Mouse (Mus musculus) CH12.LX (cell line): ENCODE results near the gene Meis2. TPM values are rescaled to one million over a fixed set of nuclear protein-coding genes. Genes with fewer than 3 reads are reported as not detected.

Experiments
- DNase-seq: peaks from one replicate; pipeline ENCODE4 v3.0.0-alpha.2; 2013; ENCODE audit errors: extremely low read depth
- H3K27ac ChIP-seq: 2 replicates; pipeline ENCODE4 v1.5.1; 2012; ENCODE audit warnings: low read depth, mild to moderate bottlenecking, control low read depth, moderate library complexity; ENCODE audit not compliant: insufficient read depth
- H3K27me3 ChIP-seq: replicated peaks from 2 replicates; pipeline ENCODE3; 2012; ENCODE audit warnings: inconsistent platforms
- H3K36me3 ChIP-seq, 2 experiments: replicated peaks in 1 of 2; 2 replicates each; pipeline versions ENCODE3 to v1.6.1; 2012; ENCODE audit warnings: inconsistent platforms in 1 of 2, low read length in 1 of 2, mild to moderate bottlenecking in 1 of 2, mixed read lengths in 1 of 2, moderate library complexity in 1 of 2; ENCODE audit not compliant: control insufficient read depth in 1 of 2, insufficient read depth in 1 of 2
- H3K4me1 ChIP-seq, 2 experiments: 2 replicates each; pipeline ENCODE4 v1.6.1; 2012; ENCODE audit warnings: inconsistent platforms in 1 of 2, moderate library complexity in 1 of 2; ENCODE audit not compliant: insufficient read depth in 2 of 2, control insufficient read depth in 1 of 2
- H3K4me2 ChIP-seq: 2 replicates; pipeline ENCODE4 v1.6.1; 2012; ENCODE audit warnings: low read depth, mild to moderate bottlenecking, control low read depth; ENCODE audit not compliant: poor library complexity, insufficient read depth, severe bottlenecking
- H3K4me3 ChIP-seq, 3 experiments: fragments of 150-350 bp in 1 of 3; sonication (generic) in 1 of 3; replicated peaks in 1 of 3; 2 replicates each; pipeline versions ENCODE3 to v1.5.1; 2011 to 2012; ENCODE audit warnings: low read depth in 2 of 3, low read length in 2 of 3, mild to moderate bottlenecking in 2 of 3, moderate library complexity in 2 of 3, control low read depth in 1 of 3, improper control_type of control experiment in 1 of 3, inconsistent platforms in 1 of 3, mixed read lengths in 1 of 3; ENCODE audit not compliant: poor library complexity in 1 of 3
- H3K79me2 ChIP-seq: replicated peaks from 2 replicates; pipeline ENCODE4 v1.6.1; 2012; ENCODE audit warnings: mild to moderate bottlenecking, moderate library complexity; ENCODE audit not compliant: control insufficient read depth, poor library complexity, insufficient read depth, severe bottlenecking; ENCODE audit errors: extremely low read depth
- H3K9ac ChIP-seq: 2 replicates; pipeline ENCODE4 v1.6.1; 2012; ENCODE audit warnings: low read depth, mild to moderate bottlenecking, control low read depth, moderate library complexity; ENCODE audit not compliant: insufficient read depth
- H3K9me3 ChIP-seq: replicated peaks from 2 replicates; pipeline ENCODE3; 2012; ENCODE audit warnings: low read length, inconsistent platforms, mixed read lengths
- BHLHE40 ChIP-seq: IDR thresholded peaks from 2 replicates; pipeline ENCODE4 v1.6.1; 2011; ENCODE audit warnings: mild to moderate bottlenecking, low read depth, low read length, improper control_type of control experiment
- CHD1 ChIP-seq: IDR thresholded peaks from 2 replicates; pipeline ENCODE4 v1.6.1; 2012; ENCODE audit warnings: low read depth, low read length, improper control_type of control experiment, inconsistent platforms
- CTCF ChIP-seq, 2 experiments: IDR thresholded peaks in 1 of 2; conservative IDR thresholded peaks in 1 of 2; 2 replicates each; pipeline ENCODE4 v1.5.1; 2011 to 2012; ENCODE audit warnings: low read depth in 2 of 2, low read length in 2 of 2, improper control_type of control experiment in 1 of 2, inconsistent platforms in 1 of 2, mild to moderate bottlenecking in 1 of 2, moderate library complexity in 1 of 2
- E2F4 ChIP-seq: IDR thresholded peaks from 2 replicates; pipeline ENCODE4 v1.6.1; 2011; ENCODE audit warnings: low read depth, low read length, improper control_type of control experiment; ENCODE audit not compliant: insufficient replicate concordance
- ELF1 ChIP-seq: IDR thresholded peaks from 2 replicates; pipeline ENCODE4 v1.6.1; 2014; ENCODE audit warnings: low read depth, mild to moderate bottlenecking, inconsistent platforms, low read length, improper control_type of control experiment
- EP300 ChIP-seq: IDR thresholded peaks from 2 replicates; pipeline ENCODE4 v1.6.1; 2011; ENCODE audit warnings: low read length, improper control_type of control experiment
- ETS1 ChIP-seq: conservative IDR thresholded peaks from 2 replicates; pipeline ENCODE4 v1.6.1; 2012; ENCODE audit warnings: low read depth, mild to moderate bottlenecking, inconsistent platforms, low read length, improper control_type of control experiment, moderate library complexity
- HCFC1 ChIP-seq: IDR thresholded peaks from 2 replicates; pipeline ENCODE4 v1.6.1; 2012; ENCODE audit warnings: low read depth, mild to moderate bottlenecking, inconsistent platforms, low read length, improper control_type of control experiment
- JUN ChIP-seq: IDR thresholded peaks from 2 replicates; pipeline ENCODE4 v1.6.1; 2011; ENCODE audit warnings: low read depth, mild to moderate bottlenecking, low read length, improper control_type of control experiment, moderate library complexity; ENCODE audit not compliant: insufficient read depth
- KAT2A ChIP-seq: IDR thresholded peaks from 2 replicates; pipeline ENCODE4 v1.6.1; 2012; ENCODE audit warnings: low read length, improper control_type of control experiment, inconsistent platforms; ENCODE audit not compliant: insufficient replicate concordance
- MAFK ChIP-seq: IDR thresholded peaks from 2 replicates; pipeline ENCODE4 v1.6.1; 2011; ENCODE audit warnings: low read length, improper control_type of control experiment; ENCODE audit not compliant: insufficient replicate concordance
- MAX ChIP-seq: IDR thresholded peaks from 2 replicates; pipeline ENCODE4 v1.6.1; 2011; ENCODE audit warnings: low read length, improper control_type of control experiment
- MXI1 ChIP-seq: IDR thresholded peaks from 2 replicates; pipeline ENCODE4 v1.6.1; 2011; ENCODE audit warnings: mild to moderate bottlenecking, low read depth, low read length, improper control_type of control experiment
- MYC ChIP-seq: IDR thresholded peaks from 2 replicates; pipeline ENCODE4 v1.6.1; 2011; ENCODE audit warnings: low read depth, mild to moderate bottlenecking, improper control_type of control experiment, low read length
- NELFE ChIP-seq: IDR thresholded peaks from 2 replicates; pipeline ENCODE4 v1.6.1; 2011; ENCODE audit warnings: low read depth, low read length, improper control_type of control experiment
- NRF1 ChIP-seq: IDR thresholded peaks from 2 replicates; pipeline ENCODE4 v1.6.1; 2014; ENCODE audit warnings: low read depth, mild to moderate bottlenecking, inconsistent platforms, low read length, improper control_type of control experiment, moderate library complexity
- PAX5 ChIP-seq: IDR thresholded peaks from 2 replicates; pipeline ENCODE4 v1.6.1; 2012; ENCODE audit warnings: low read length, inconsistent platforms, mixed read lengths
- POLR2A ChIP-seq: IDR thresholded peaks from 2 replicates; pipeline ENCODE4 v1.6.1; 2011; ENCODE audit warnings: low read depth, mild to moderate bottlenecking, improper control_type of control experiment, low read length
- RAD21 ChIP-seq: IDR thresholded peaks from 2 replicates; pipeline ENCODE4 v1.6.1; 2011; ENCODE audit warnings: low read depth, mild to moderate bottlenecking, low read length, improper control_type of control experiment, moderate library complexity
- SIN3A ChIP-seq: IDR thresholded peaks from 2 replicates; pipeline ENCODE4 v1.6.1; 2012; ENCODE audit warnings: low read length, improper control_type of control experiment, inconsistent platforms
- SMC3 ChIP-seq: IDR thresholded peaks from 2 replicates; pipeline ENCODE4 v1.6.1; 2011; ENCODE audit warnings: low read depth, low read length, improper control_type of control experiment
- TBP ChIP-seq: conservative IDR thresholded peaks from 2 replicates; pipeline ENCODE4 v1.6.1; 2011; ENCODE audit warnings: low read depth, low read length, improper control_type of control experiment
- ZC3H11A ChIP-seq: IDR thresholded peaks from 2 replicates; pipeline ENCODE4 v1.6.1; 2012; ENCODE audit warnings: low read depth, mild to moderate bottlenecking, inconsistent platforms, low read length, improper control_type of control experiment
- ZKSCAN1 ChIP-seq: IDR thresholded peaks from 2 replicates; pipeline ENCODE4 v1.6.1; 2012; ENCODE audit warnings: low read depth, inconsistent platforms, low read length, improper control_type of control experiment, borderline replicate concordance
- dilution Hi-C: fragments of 300-500 bp; cut with MboI; formaldehyde crosslinking; loops from 2 replicates; pipeline ENCODE4 v1.14.3; 2020; ENCODE audit warnings: low sequenced_read_pairs; ENCODE audit not compliant: extremely low pct_unique_long_range_greater_than_20kb, extremely low pct_ligation_motif_present
- in situ Hi-C: fragments of 300-500 bp; cut with MboI; formaldehyde crosslinking; loops from 3 replicates; pipeline ENCODE4 v1.14.3; 2019; ENCODE audit warnings: low sequenced_read_pairs, low pct_ligation_motif_present, low pct_unique_long_range_greater_than_20kb, mixed read lengths
- polyA plus RNA-seq: library from polyadenylated mRNA; unstranded; fragments of >175 nt; gene quantifications from 2 replicates; pipeline ENCODE4 v1.2.1, GENCODE M21; 2012; ENCODE audit warnings: low read depth; ENCODE audit not compliant: insufficient read length
- total RNA-seq, 2 experiments: library from RNA; depleted of rRNA; stranded (reverse); fragments of 300-350 nt in 1 of 2; fragments of >200 nt in 1 of 2; gene quantifications; 2 replicates each; pipeline ENCODE4 v1.2.3; 2012 to 2014

Meis2 gene
- total and polyA plus RNA-seq, 3 experiments = not detected

DNA sequence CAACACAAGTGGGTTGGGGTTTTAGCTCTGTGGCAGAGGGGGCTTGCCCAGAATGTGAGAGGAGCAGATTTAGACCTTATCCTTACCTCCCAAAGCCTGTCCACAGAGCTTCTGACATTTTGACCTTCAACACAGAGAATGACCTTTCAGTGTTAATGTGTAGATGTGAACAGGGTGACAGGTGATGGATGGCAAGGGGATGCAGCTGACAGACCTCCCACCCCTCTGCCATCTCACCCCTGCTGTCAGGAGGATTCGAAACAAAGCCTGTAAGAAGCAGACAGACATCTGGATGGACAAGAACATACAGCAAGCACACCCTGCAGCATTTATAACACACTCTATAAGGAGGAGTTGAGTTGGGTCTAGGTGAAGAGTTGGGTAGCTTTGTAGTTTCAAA lies 178.0 kb downstream of the Meis2 start:
- no peak overlapping the region for H3K9ac ChIP-seq
- DNase-seq = no peak
- H3K4me2 ChIP-seq = no peak overlapping the region
- H3K27ac ChIP-seq = no peak overlapping the region
- no peak overlapping the region for H3K4me3 ChIP-seq
- no peaks in the 10 kb centered on the region for H3K27me3 ChIP-seq
- no peaks in the 10 kb centered on the region for H3K79me2 ChIP-seq
- TF ChIP-seq KAT2A = no peak
- TF ChIP-seq ZKSCAN1 = no peak
- TF ChIP-seq ZC3H11A = no peak
- no peak for TF ChIP-seq HCFC1
- no peak for TF ChIP-seq JUN
- TF ChIP-seq SMC3 = no peak
- no peak for TF ChIP-seq NELFE
- TF ChIP-seq, all 38 proteins: peak for 0
- no peaks in the 10 kb centered on the region for H3K9me3 ChIP-seq
- H3K4me1 ChIP-seq = no peaks in the 10 kb centered on the region
- dilution Hi-C loops (no loop called here), in situ Hi-C loops (no loop called here)
- no peaks in the 10 kb centered on the region for H3K36me3 ChIP-seq

DNA sequence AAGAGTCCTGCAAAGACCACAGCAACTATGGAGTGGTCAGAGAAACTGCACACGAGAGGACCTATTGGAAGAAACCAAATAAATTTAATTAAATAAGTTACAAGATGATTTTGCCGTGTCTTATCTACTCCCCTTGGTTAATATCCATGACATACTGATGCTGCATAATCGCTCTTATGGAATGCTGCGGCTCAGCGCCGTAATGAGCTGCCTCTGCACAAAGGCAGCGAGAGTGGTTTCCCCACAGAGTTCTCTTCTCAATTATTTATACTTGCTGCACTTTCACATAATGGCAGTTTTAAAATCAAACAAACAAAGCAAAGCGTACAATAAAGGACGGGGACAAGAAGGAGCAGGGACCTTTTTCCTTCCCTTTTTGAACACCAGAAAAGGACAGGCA lies 181.5 kb downstream of the Meis2 start:
- no peak overlapping the region for H3K4me3 ChIP-seq
- no peaks in the 10 kb centered on the region for H3K9me3 ChIP-seq
- dilution Hi-C loops = no loop called here

DNA sequence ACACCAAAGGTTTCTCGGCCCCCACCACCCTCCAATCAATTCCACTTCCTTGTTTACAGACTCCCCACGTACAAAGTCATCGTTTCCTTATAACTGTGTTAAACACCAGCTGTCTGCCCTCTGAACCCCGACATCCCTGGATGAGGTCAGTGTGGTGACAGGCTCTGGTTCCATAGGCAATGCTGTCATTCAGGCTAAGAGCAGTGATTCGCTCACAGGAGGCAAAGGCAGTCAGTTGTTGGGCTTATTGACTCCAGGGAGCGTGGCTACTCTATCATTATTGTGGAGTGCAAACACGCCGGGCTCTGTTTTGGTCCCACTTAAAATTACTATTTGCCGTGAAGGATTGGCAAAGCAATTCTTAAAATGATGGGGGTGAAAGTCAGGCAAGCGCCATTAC lies 182.1 kb downstream of the Meis2 start:
- no peaks in the 10 kb centered on the region; a peak in 1 of 4 replicates for H3K4me1 ChIP-seq
- no peak overlapping the region for H3K4me2 ChIP-seq
- no peaks in the 10 kb centered on the region for H3K27me3 ChIP-seq
- H3K27ac ChIP-seq = no peak overlapping the region
- DNase-seq = no peak
- no peak overlapping the region for H3K4me3 ChIP-seq
- no peak for TF ChIP-seq MAX
- TF ChIP-seq NRF1 = no peak
- H3K79me2 ChIP-seq = no peaks in the 10 kb centered on the region
- in situ Hi-C loops = no loop called here
- no peak overlapping the region for H3K9ac ChIP-seq
- H3K9me3 ChIP-seq = no peaks in the 10 kb centered on the region
- H3K36me3 ChIP-seq = no peaks in the 10 kb centered on the region
- dilution Hi-C loops = no loop called here

More for the DNA sequence above, 181.5 kb downstream of the Meis2 start:
- TF ChIP-seq MXI1 = no peak
- no peak for TF ChIP-seq POLR2A
- TF ChIP-seq EP300 = no peak
- no peak for TF ChIP-seq SIN3A
- TF ChIP-seq TBP = no peak
- no peak for TF ChIP-seq MAFK
- no peak for TF ChIP-seq ETS1
- TF ChIP-seq PAX5 = no peak
- TF ChIP-seq CHD1 = no peak
- TF ChIP-seq BHLHE40 = no peak
- TF ChIP-seq MYC = no peak
- no peak for TF ChIP-seq CTCF (conservative IDR thresholded peaks at IDR 0.05 in 1 of 2, IDR thresholded peaks at IDR 0.05 in 1 of 2; ENCODE audit: low read depth in 2 of 2, low read length in 2 of 2)
- no peak for TF ChIP-seq E2F4
- TF ChIP-seq RAD21 = no peak
- TF ChIP-seq ELF1 = no peak
- TF ChIP-seq HCFC1 = no peak
- TF ChIP-seq KAT2A = no peak
- H3K9ac ChIP-seq = no peak overlapping the region
- no peaks in the 10 kb centered on the region for H3K4me1 ChIP-seq
- H3K27ac ChIP-seq = no peak overlapping the region
- no peaks in the 10 kb centered on the region for H3K27me3 ChIP-seq
- no peak overlapping the region for H3K4me2 ChIP-seq
- DNase-seq = no peak
- in situ Hi-C loops = no loop called here
- no peaks in the 10 kb centered on the region for H3K79me2 ChIP-seq
- H3K36me3 ChIP-seq = no peaks in the 10 kb centered on the region
